Mouse (Mus musculus) gastrocnemius, postnatal 36 days (tissue): ENCODE measurements around the gene Lsamp. TPM values are rescaled to one million over a fixed set of nuclear protein-coding genes. Genes with fewer than 3 reads are reported as not detected.

Experiments used
- DNase-seq, 2 experiments: peaks; one replicate each; pipeline ENCODE4 v3.0.0; 2022
- intact Hi-C: fragments of 180-260 bp; cut with DNase I; formaldehyde crosslinking; loops from one replicate; pipeline ENCODE4 v1.15.1; 2025
- total RNA-seq, 2 experiments: library from RNA; stranded (reverse); gene quantifications; 2 replicates each; pipeline ENCODE4 v1.2.3; 2021

The Lsamp gene
- total RNA-seq, 2 experiments from 2014 or later, result 0.61 to 0.64 TPM

DNA sequence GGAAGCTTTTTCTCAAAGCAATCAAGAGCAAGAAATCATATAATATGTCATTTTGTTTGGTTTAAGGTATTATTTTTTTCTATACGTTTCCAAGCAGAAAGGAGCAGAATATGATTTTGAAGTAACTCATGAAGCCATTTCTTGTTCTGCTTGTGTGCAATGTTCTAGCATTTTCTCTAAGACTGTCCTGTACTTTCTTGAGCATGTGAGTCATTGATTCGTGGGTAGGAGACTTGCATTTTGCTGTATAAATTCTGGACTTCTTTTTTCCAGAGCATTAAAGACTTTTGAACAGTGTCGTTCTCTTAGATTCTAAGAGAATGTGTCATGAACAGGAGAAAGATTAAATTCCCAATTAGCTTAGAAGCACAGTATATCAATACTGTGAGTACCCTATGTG is 1118.6 kb downstream of the Lsamp start:
- intact Hi-C loops, result no loop called here
- no peak for DNase-seq

DNA sequence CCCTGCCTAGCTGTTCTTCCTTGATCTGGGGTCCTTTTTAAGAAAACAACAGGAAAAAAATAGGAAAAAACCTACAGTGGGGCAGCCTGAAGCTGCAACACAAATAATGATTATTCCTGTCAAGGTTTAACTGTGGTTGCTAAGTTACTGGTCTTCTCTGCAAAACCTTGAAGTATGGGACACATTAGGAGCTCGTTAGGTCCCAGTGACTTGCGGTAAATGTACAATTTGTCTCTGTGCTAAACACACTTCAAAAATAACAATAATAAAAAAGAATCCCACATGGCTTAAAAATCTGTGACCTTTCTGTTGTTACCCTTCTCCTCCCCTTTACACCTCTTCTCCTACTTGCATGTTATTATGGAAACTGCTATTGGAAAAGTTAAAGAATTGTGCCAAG is 1140.2 kb downstream of the Lsamp start:
- no peak for DNase-seq
- intact Hi-C loops, result no loop called here

DNA sequence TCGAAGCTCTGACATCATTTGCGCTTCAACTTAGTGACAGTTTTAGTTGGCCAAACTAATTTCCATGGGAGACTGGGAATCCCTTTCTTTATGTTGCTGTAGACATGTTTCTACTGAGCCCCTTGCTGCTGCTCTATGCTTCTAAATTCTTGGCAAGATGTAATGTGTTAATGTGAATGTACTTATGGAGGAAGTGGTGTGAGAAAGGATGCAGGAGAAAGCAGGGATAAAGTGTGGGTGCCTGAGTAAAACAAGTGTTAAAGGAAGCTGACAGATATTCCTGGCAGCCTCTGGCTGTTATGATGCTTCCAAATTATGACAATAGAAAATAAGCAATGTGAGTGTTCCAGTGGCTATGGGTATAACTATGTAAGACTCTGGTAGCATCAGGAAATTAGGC is 1140.9 kb downstream of the Lsamp start:
- intact Hi-C loops, result no loop called here
- DNase-seq, result no peak

DNA sequence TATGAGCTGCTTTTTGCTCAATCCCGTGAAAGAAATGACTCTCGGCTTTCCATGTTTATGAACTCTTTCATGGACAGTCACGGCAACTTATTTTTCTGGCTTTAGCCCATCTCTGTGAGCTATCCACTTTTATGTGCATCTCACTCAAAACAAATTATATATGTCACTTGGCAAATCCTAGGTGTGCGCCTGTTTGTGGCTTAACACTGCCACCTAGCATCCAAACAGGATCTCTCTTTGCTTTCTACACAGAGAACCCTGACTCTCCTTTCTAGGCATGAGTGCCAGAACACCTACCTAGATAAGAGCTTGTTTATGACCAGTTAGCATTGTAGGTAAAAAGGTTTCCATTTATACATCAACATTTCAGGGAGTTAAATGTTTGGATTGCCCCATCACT is 1146.9 kb downstream of the Lsamp start:
- no peak for DNase-seq
- intact Hi-C loops, result no loop called here

DNA sequence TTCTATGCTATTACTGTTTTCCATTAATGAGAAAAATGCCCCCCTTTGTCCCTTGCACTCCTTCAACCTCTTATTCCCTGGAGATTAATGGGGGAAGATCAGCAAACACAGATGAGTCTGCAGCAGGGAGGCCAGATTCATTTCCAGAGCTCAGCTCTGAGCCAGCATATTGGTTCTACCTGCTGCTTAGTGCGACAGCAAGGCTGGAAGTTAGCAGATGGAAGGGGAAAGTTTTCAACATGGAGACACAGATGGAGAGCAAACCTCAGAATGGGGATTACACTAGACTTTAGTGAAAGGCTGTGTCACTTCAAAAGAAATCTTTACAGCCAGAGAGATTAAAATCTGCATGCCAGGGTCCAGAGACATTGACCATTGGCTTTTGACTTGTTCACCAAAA is 1188.7 kb downstream of the Lsamp start:
- intact Hi-C loops, result no loop called here

DNA sequence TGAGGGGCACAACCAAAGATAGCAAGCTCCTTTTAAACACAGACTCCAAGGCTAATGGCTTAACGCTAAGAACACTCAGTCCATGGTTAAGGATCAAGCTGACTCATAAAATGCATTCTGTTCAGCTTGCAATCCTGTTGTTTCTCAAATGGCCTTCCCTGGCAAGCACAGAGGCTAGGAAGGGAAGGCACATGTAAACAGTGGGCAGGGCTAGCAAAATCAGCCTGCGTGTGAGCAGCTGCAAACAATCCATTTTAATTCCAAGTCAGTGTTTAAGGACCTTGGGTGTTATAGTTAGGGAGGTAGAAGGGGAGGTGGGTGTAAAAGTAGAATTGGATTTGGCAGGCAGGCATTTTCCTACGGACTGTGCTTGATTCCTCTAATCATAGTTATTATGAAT is 1195.4 kb downstream of the Lsamp start:
- intact Hi-C loops, result no loop called here
- no peak for DNase-seq

More for the DNA sequence above, 1188.7 kb downstream of the Lsamp start:
- no peak for DNase-seq

DNA sequence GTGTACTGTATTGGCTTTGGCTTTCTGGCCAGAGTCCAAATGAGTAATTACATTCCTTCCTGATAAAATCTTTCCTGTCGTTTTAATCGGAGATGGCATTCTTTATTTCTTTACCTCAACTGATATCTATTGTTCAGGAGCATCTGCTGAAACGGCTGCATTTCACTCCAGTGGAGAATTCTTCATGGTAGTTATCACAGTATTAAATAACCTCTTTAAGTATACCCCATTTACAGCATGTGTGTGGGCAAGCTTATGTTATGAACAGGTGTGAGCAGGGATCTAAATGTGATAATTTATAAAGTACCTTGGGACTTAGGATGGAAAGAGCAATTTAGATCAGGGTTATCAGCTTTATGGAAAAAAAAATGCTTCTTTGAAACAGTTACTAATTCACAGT is 1196.7 kb downstream of the Lsamp start:
- no peak for DNase-seq
- intact Hi-C loops, result no loop called here

DNA sequence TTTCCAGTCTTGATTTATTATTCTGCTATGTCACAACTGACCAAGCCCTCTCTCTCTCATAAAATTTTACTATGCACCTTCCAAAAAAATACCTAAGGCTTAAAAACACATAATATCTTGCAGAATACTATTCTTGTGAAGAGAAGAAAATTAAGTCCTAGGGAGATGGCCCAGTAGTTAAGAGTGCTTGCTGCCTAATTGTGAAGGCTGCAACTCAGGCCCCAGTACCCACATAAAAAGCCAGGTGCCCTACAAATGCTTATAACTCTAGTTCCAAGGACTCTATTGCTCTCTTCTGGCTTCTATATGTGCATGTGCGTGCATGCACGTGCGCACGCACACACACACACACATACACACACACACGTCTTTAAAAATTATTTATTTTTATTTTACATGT is 1225.9 kb downstream of the Lsamp start:
- DNase-seq, result no peak
- intact Hi-C loops, result no loop called here

DNA sequence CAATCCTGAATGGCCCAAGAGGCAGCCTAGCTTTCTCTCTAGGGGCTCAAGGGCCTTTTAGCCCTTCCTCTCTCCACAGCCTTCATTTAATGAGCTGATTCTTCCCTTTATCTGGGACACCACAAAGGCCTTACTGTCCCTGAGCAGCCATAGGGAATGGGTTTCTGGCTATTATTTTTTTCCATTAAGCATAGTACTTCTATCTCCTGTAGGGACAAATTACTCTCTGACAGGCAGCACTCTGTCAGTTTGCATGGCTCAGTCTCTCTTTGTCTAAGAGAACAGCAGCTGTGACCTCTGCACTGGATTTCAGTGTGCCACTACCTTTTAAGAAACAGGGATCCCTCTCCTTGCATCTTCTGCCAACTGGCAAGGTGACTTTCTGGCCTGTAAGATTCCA is 1251.7 kb downstream of the Lsamp start:
- intact Hi-C loops, result no loop called here
- no peak for DNase-seq

DNA sequence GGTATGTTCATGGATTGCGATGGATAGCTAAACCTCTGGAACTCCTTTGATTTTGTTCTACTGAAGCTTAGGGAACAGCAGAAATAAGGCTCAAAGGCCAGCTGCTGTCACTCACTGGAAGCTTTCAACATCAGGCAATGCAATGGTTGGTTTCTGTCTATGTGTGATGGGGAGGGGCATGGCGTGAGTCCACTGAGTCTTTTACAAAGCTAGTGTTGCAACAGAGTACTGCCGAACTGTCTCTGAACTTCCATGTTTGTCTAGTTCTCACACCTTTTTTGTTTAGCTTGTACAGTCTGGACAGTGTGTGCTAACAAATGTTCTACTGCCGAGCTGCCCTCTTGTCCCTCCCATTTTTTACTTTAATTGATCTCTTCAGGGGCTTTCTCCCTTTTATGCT is 1258.7 kb downstream of the Lsamp start:
- intact Hi-C loops, result loop anchor here (5.0 kb wide), 1 partner anchor 501 kb away; no protein-coding TSS in a partner anchor
- no peak for DNase-seq

DNA sequence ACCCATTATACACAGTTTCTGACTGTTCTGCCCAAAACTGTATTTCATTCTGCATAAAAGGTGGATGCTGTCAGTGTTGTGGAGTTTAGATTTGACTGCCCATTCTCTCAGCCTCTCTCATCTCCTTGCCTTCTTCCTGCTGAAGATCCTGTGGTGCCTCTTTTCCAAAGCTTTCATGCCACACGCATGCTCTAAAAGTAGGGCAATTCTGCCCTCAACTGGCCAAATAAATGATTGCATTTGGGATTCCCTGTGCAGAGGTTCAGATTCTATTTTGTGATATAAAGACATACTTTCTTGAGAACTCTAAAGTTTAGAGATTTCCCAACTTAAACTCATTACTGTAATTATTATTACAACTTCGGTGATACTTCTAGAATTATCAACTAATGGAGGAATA is 1260.5 kb downstream of the Lsamp start:
- DNase-seq, result no peak
- intact Hi-C loops, result loop anchor here (5.0 kb wide), 1 partner anchor 502 kb away; no protein-coding TSS in a partner anchor

DNA sequence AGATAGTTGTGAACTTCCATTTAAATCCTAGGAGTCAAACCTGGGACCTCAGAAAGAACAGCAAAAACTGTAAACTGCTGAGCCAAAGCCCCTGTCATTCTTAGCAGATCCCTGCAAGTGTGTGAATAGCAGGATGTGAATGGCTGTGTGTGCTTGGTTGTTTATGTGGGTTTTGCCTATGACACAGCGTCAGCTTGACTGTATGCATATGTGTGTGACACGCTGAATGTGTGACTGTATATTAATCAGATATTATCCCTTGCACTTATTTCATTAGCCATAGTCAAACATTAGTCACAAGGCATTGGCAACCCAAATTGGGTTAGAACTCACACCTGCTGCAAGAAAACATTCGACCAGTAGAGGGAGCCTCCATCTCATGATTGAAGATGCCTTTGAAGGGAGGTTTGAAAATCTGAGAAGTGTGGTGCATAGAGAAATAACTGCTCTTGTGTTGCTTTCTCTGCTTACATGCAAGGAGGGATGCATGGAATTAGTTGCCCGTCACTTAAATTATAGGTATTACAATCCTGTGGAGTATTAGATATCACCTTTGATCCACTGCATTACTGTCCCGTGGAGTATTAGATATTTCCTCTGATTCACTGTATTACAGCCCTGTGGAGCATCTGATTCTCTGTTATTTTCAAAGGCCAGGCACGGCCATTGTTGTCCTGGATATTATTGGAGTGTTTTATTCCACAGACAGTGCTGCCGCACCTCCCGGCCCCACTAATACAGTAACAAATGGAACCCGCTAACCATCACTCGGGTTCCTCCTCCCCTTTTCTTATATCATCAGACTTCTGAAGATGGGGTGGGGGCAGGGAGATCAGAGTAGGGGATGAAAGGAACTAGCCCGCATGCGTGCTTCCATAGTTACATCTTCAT is 1274.2 kb downstream of the Lsamp start:
- intact Hi-C loops, result loop anchor here (5.0 kb wide), 1 partner anchor 579 kb away; no protein-coding TSS in a partner anchor
- DNase-seq, result no peak

DNA sequence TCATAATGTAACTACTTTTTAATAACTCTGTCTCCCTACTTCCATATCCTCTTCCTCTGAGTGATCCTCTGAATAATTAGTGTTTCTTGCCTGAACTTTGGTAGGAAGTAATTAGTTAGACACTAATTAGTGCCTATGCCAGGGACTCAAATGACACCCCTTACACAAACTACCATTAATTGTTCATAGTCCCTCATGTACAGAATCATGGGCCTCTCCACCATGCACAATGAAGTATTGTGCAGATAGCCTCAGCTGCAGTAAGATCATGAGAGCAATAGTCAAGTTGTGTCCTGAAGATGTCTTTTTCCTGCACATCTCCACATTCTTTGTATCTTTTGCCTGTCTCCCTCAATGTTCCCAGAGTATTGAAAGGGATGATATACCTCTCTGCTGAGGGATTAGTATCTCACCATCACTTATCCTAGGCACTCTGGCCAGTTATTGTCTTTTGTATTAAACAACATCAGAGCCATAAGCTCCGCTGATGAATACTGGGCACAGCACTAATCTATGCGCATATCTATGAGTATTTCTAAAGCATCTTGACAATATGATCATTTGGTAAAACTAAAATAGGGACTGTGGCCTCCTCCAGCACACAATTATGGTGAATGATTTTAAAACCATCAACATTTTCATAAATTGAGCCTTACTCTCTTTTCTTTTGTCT is 1292.0 kb downstream of the Lsamp start:
- intact Hi-C loops, result no loop called here

DNA sequence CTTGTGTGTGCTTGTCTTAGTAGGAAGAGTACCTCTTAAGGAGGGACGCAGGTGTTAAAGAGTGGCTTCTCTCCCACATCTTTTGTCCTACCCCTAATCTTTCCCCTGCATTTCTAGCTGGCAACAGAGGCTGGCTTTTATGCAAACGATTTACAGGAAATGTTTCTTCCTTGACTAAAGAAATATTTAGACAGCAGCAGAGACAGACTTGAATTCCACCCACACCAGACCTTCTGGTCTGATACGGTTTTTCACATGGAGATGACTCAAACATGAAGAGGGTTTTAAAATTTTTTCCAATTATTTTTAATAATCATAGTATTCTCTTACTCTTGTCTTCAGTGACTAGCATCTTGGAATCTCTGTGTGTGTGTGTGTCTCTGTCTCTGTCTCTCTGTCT is 1333.8 kb downstream of the Lsamp start:
- DNase-seq, result no peak
- intact Hi-C loops, result no loop called here

More for the DNA sequence above, 1292.0 kb downstream of the Lsamp start:
- DNase-seq, result no peak

DNA sequence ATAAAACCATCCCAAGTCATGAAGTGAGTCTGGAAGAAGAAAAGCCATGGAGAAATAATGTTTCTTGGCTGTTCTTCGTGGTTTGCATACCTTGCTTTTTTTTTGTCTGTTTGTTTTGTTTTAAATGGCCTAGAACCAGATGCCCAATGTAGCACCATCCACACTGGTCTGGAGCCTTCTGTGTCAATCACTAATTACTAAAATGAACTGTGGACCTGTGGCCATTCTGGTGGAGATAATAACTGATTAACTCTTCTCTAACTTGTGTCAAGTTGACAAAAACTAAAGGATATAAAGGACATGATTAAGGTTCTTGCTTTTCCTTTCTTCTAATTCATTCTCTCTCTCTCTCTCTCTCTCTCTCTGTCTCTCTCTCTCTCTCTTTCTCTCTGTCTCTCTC is 1359.3 kb downstream of the Lsamp start:
- DNase-seq, result no peak
- intact Hi-C loops, result no loop called here

DNA sequence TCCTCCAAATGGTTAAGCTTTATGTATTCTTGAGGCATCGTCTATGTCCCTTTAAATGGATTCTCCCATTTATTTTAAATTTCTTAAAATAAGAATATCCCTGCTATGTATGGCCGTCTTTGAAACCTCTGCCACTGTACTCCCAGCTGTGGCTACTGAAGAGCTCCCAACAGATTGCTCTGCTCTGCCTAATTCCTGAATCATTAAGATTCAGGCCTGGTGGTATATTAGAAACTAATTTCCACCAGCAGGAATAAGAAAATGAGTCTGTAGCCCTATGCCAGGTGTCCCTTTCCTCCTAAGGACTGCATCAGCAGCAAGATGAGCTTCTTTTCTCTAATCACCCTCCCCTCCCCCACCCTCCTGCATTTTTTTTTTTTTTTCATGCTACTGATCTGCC is 1381.0 kb downstream of the Lsamp start:
- DNase-seq, result no peak
- intact Hi-C loops, result no loop called here

DNA sequence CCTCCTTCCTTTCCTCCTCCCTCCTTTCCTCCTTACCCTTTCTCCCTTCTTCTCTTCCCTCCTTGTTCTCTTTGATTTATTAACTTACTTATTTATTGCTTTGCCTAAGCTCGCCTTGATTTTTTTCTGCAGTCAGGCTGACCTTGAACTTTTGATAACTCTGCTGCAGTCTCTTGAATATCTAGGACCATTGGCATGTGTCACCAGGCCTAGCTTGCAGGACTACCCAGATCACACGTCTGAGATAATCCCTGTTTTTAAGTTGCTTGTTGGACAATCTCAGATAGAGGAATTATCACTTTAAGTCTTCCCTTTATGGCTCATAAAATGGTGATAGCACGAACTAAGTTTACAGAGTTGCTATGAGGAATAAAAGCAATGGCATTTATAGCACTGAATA is 1399.5 kb downstream of the Lsamp start:
- DNase-seq, result no peak
- intact Hi-C loops, result no loop called here

DNA sequence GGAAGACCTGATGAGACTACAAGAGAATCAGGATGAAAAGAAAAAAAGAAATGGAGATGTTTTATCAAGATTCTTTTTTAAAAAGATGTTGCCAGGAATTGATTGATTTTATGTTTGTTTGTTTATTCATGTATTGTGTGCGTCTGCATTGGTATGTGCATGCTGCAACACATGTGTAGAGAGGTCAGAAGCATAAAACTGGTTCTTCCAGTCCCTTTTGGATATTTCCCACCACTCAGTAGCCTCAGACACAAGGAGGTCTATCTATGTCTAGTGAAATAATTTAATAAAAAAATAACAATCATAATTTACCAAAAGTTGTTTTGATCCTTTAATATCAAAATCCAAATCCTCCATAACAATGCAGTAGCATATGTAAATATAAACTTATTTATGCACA is 1400.1 kb downstream of the Lsamp start:
- intact Hi-C loops, result no loop called here
- no peak for DNase-seq

DNA sequence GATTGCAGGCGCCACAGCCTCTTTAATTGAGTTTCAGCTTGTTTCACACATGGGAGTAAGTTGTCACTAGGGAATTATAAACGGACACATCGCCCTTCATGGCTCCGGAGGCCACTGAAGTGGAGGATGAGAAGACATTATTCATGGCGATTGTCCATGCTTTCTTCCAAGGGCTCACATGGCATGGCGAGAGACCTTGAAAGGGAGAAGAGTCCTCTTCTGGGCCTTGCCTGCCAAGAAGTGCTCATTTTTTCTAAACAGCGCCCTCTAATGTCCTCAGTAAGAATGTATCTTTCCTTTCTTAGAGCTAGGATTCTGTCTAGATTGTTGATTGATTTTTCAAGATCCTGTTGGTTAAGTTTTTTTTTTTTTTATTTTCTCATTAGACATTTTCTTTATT is 1424.7 kb downstream of the Lsamp start:
- no peak for DNase-seq
- intact Hi-C loops, result no loop called here

DNA sequence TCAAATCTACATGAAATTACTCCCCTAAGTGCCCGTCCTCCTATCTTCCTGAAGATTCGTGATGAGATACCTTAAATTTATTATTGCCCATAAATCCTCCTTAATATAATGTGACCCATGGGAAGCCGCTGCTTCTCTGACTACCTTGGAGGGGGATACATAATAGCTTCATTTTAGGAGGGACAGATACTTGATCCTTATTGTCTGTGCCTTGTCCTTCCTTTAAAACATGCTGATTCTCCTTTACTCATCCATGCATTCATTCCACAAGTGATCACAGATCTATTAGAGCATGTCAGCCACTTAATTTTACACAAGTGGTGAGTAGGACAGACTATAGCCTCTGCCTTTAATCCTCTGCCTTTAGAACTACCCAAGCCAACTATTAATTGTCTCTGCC is 1426.5 kb downstream of the Lsamp start:
- intact Hi-C loops, result no loop called here

DNA sequence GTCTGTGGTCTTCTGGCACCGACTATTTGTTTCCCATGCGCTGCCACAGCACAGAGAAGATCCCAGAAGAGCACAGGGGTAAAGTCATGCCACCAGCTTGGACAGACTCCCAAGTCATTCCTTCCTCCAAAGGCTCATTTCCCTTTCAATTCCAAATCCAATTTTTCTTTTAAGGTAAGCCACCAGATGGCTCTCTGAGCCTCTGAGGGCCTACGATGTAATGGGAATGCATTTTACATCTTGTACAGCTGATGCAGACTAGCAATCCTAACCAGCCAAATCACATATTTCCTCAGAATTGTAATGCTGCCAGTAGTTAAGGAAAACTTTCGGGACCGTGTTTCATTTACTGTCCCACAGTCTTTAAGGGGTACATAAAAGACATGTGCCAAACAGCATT is 1433.2 kb downstream of the Lsamp start:
- intact Hi-C loops, result no loop called here
- no peak for DNase-seq

More for the DNA sequence above, 1426.5 kb downstream of the Lsamp start:
- DNase-seq, result no peak

DNA sequence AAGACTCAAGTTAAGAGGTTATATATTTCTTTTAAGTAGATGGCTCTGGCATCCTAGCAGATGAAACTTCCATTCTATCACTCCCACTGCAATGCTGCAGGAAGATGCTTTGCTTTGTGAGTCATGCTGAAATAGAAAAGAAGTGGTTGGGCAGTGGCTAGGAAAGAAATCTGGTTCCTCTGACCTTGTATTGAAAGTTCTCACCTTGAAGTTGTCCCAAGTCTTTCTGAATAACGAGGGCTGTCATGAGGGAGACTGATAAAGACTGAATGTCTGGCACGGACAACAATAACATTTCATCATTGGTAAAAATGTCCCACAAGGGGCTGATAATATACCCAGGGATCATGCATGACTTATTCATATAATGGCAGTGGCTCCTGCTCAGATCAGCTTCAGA is 1483.2 kb downstream of the Lsamp start:
- intact Hi-C loops, result no loop called here
- no peak for DNase-seq
